Mouse (Mus musculus) liver, adult 2 months (tissue): ENCODE measurements around the gene Ifitm1. TPM values are rescaled to one million over a fixed set of nuclear protein-coding genes. Genes with fewer than 3 reads are reported as not detected.

ENCODE experiments used
- DNase-seq: peaks from one replicate; pipeline ENCODE4 v3.0.0-alpha.2; 2011; ENCODE audit warnings: low read depth, low spot score; ENCODE audit errors: extremely low read depth
- H3K27ac ChIP-seq: fragments of 200-500 bp; replicated peaks from 2 replicates; pipeline ENCODE4 v1.5.1; 2012; ENCODE audit warnings: low read depth, mild to moderate bottlenecking, control low read depth, inconsistent platforms, low read length; ENCODE audit not compliant: insufficient read depth
- H3K27me3 ChIP-seq: fragments of 200-500 bp; 2 replicates; pipeline ENCODE4 v1.6.1; 2012; ENCODE audit warnings: mild to moderate bottlenecking, moderate library complexity, low read length, inconsistent platforms; ENCODE audit not compliant: control insufficient read depth, insufficient read depth
- H3K36me3 ChIP-seq: fragments of 200-500 bp; 2 replicates; pipeline ENCODE4 v1.6.1; 2012; ENCODE audit warnings: low read length, inconsistent platforms; ENCODE audit not compliant: control insufficient read depth, insufficient read depth
- H3K4me1 ChIP-seq: fragments of 200-500 bp; 2 replicates; pipeline ENCODE4 v1.6.1; 2011; ENCODE audit warnings: low read length; ENCODE audit not compliant: control insufficient read depth, insufficient read depth
- H3K4me3 ChIP-seq: fragments of 200-500 bp; 2 replicates; pipeline ENCODE4 v1.5.1; 2011; ENCODE audit warnings: low read depth, mild to moderate bottlenecking, control low read depth, low read length, moderate library complexity; ENCODE audit not compliant: insufficient read depth
- H3K79me2 ChIP-seq: fragments of 200-500 bp; 2 replicates; pipeline ENCODE4 v1.6.1; 2012; ENCODE audit warnings: inconsistent platforms, mild to moderate bottlenecking, low read length, moderate library complexity; ENCODE audit not compliant: control insufficient read depth, insufficient read depth
- H3K9ac ChIP-seq: fragments of 200-500 bp; 2 replicates; pipeline ENCODE4 v1.6.1; 2012; ENCODE audit warnings: low read depth, mild to moderate bottlenecking, control low read depth, inconsistent platforms, low read length
- CTCF ChIP-seq: fragments of 200-500 bp; IDR thresholded peaks from 2 replicates; pipeline ENCODE4 v1.5.1; 2011; ENCODE audit warnings: low read depth, low read length, control low read depth
- POLR2A ChIP-seq: fragments of 200-500 bp; IDR thresholded peaks from 2 replicates; pipeline ENCODE4 v1.6.1; 2011; ENCODE audit warnings: low read length, control low read depth; ENCODE audit not compliant: insufficient read depth; ENCODE audit errors: extremely low read depth
- WGBS: fragments of 180-500 bp; shearing (Covaris S2); methylation state at CpG from one replicate; pipeline ENCODE4 v1.1.7; 2018; 5-methylcytosine and 5-hydroxymethylcytosine counted together
- polyA plus RNA-seq: library from polyadenylated mRNA; depleted of rRNA; stranded (reverse); fragments of >200 nt; gene quantifications from 2 replicates; pipeline ENCODE4 v1.2.3, GENCODE M21; 2012
- total RNA-seq: library from RNA; depleted of rRNA; stranded (reverse); fragments of >200 nt; gene quantifications from 2 replicates; pipeline ENCODE4 v1.2.3, GENCODE M21; 2014

The Ifitm1 gene
- total and polyA plus RNA-seq, 2 experiments = 11.2 to 79.4 TPM

GRCm38 (mm10) chr7:140987182-140988138 is 20.4 kb downstream of the Ifitm1 start:
- no peaks in the 10 kb centered on the region for H3K36me3 ChIP-seq
- H3K4me1 ChIP-seq = peaks cover 2% of the 10 kb centered on the region; the same call in 1 of the 2 replicates
- no peak overlapping the region for H3K4me3 ChIP-seq
- H3K27me3 ChIP-seq = no peaks in the 10 kb centered on the region; the same call in 1 of the 2 replicates
- 42% methylated on average over 17 of the region's 17 CpGs for WGBS
- no peak for DNase-seq
- H3K9ac ChIP-seq = no peak overlapping the region
- no peak for TF ChIP-seq CTCF
- TF ChIP-seq POLR2A = no peak
- no peak overlapping the region for H3K27ac ChIP-seq
- H3K79me2 ChIP-seq = no peaks in the 10 kb centered on the region

GRCm38 (mm10) chr7:140989022-140989421 is 22.0 kb downstream of the Ifitm1 start:
- H3K27me3 ChIP-seq = no peaks in the 10 kb centered on the region
- peaks cover 2% of the 10 kb centered on the region; the same call in 1 of the 2 replicates for H3K4me1 ChIP-seq
- no peak for DNase-seq
- H3K36me3 ChIP-seq = no peaks in the 10 kb centered on the region
- no peaks in the 10 kb centered on the region for H3K79me2 ChIP-seq
- WGBS = 92% methylated on average over 4 of the region's 4 CpGs
- TF ChIP-seq CTCF = no peak
- no peak for TF ChIP-seq POLR2A
- no peak overlapping the region for H3K9ac ChIP-seq
- no peak overlapping the region for H3K27ac ChIP-seq
- H3K4me3 ChIP-seq = no peak overlapping the region

GRCm38 (mm10) chr7:140990185-140990584 is 23.2 kb downstream of the Ifitm1 start:
- peaks cover 2% of the 10 kb centered on the region; the same call in 1 of the 2 replicates for H3K4me1 ChIP-seq
- no peak overlapping the region for H3K27ac ChIP-seq
- H3K36me3 ChIP-seq = no peaks in the 10 kb centered on the region
- no peak for TF ChIP-seq POLR2A
- no peak for TF ChIP-seq CTCF
- no peak overlapping the region for H3K9ac ChIP-seq
- H3K79me2 ChIP-seq = no peaks in the 10 kb centered on the region
- H3K4me3 ChIP-seq = no peak overlapping the region
- DNase-seq = no peak
- 84% methylated on average over 6 of the region's 6 CpGs for WGBS
- H3K27me3 ChIP-seq = no peaks in the 10 kb centered on the region

GRCm38 (mm10) chr7:140990622-140991021 is 23.6 kb downstream of the Ifitm1 start:
- TF ChIP-seq POLR2A (no peak), CTCF (no peak)
- WGBS = 85% methylated on average over 5 of the region's 5 CpGs
- Histone ChIP-seq H3K4me1 (peaks cover 2% of the 10 kb centered on the region; the same call in 1 of the 2 replicates), H3K27ac (no peak overlapping the region), H3K79me2 (no peaks in the 10 kb centered on the region), H3K36me3 (no peaks in the 10 kb centered on the region), H3K27me3 (no peaks in the 10 kb centered on the region), H3K4me3 (no peak overlapping the region), H3K9ac (no peak overlapping the region)
- DNase-seq = no peak

GRCm38 (mm10) chr7:140991117-140991689 is 24.2 kb downstream of the Ifitm1 start:
- no peak overlapping the region for H3K4me3 ChIP-seq
- DNase-seq = no peak
- H3K27me3 ChIP-seq = no peaks in the 10 kb centered on the region
- H3K79me2 ChIP-seq = no peaks in the 10 kb centered on the region
- H3K9ac ChIP-seq = no peak overlapping the region
- WGBS = 86% methylated on average over 14 of the region's 14 CpGs
- H3K36me3 ChIP-seq = no peaks in the 10 kb centered on the region
- TF ChIP-seq POLR2A (no peak), CTCF (peak; percentile 31; the same call in 1 of the 2 replicates)
- H3K4me1 ChIP-seq = peaks cover 2% of the 10 kb centered on the region; the same call in 1 of the 2 replicates
- H3K27ac ChIP-seq = no peak overlapping the region
